Mouse (Mus musculus) thymus, adult 2 months (tissue): ENCODE data around the gene Myo5a.

ENCODE experiments used
- CTCF ChIP-seq: fragments of 200-500 bp; IDR thresholded peaks from 2 replicates; pipeline ENCODE4 v1.5.1; 2012; ENCODE audit warnings: mild to moderate bottlenecking, control low read depth, low read length, moderate library complexity, borderline replicate concordance; ENCODE audit not compliant: control insufficient read depth, poor library complexity, insufficient read depth; ENCODE audit errors: extremely low read depth
- POLR2A ChIP-seq: fragments of 200-500 bp; IDR thresholded peaks from 2 replicates; pipeline ENCODE4 v1.6.1; 2012; ENCODE audit warnings: mild to moderate bottlenecking, low read length, control low read depth, moderate library complexity; ENCODE audit not compliant: control insufficient read depth, poor library complexity, insufficient read depth; ENCODE audit errors: extremely low read depth

GRCm38 (mm10) chr9:75146911-75147310, 76.1 kb downstream of the Myo5a start:
- TF ChIP-seq POLR2A: no peak
- TF ChIP-seq CTCF: no peak
